Mouse (Mus musculus): ENCODE measurements around the gene Tpp2. TPM values are rescaled to one million over a fixed set of nuclear protein-coding genes. Genes with fewer than 3 reads are reported as not detected.
A peak's percentile ranks its signal among the peaks of the same experiment; 100 is the strongest.

The Tpp2 gene
- polyA plus RNA-seq, 1 experiment: 2.4 TPM

GRCm38 (mm10) chr1:43934416-43934810 lies 966 bp downstream of the Tpp2 start:
- peak overlapping the region; percentile 96 for H3K4me3 ChIP-seq (replicated peaks)
- TF ChIP-seq GATA1 (IDR thresholded peaks at IDR 0.05; ENCODE audit: borderline replicate concordance, low read length) (no peak), FLI1 (IDR thresholded peaks at IDR 0.05; ENCODE audit: low read length) (no peak)
- H3K9me3 ChIP-seq: no peaks in the 10 kb centered on the region
- H3K27me3 ChIP-seq (replicated peaks): no peaks in the 10 kb centered on the region
- peaks cover 28% of the 10 kb centered on the region for H3K4me1 ChIP-seq
- H3K36me3 ChIP-seq (replicated peaks; ENCODE audit: low read length): peaks cover 2% of the 10 kb centered on the region

GRCm38 (mm10) chr1:43939310-43939709 lies 5.9 kb downstream of the Tpp2 start:
- no peak overlapping the region for H3K4me3 ChIP-seq (replicated peaks)
- no peak for TF ChIP-seq GATA1 (IDR thresholded peaks at IDR 0.05; ENCODE audit: borderline replicate concordance, low read length)
- no peak for TF ChIP-seq FLI1 (IDR thresholded peaks at IDR 0.05; ENCODE audit: low read length)
- H3K27me3 ChIP-seq (replicated peaks): no peaks in the 10 kb centered on the region
- peaks cover 47% of the 10 kb centered on the region for H3K4me1 ChIP-seq
- H3K36me3 ChIP-seq (replicated peaks; ENCODE audit: low read length): peaks cover 39% of the 10 kb centered on the region
- no peaks in the 10 kb centered on the region for H3K9me3 ChIP-seq

- no peak for TF ChIP-seq GATA1 (IDR thresholded peaks at IDR 0.05; ENCODE audit: borderline replicate concordance, low read length)
- no peak for TF ChIP-seq FLI1 (IDR thresholded peaks at IDR 0.05; ENCODE audit: low read length)
- H3K9me3 ChIP-seq: no peaks in the 10 kb centered on the region
- no peaks in the 10 kb centered on the region for H3K27me3 ChIP-seq (replicated peaks)
- H3K4me1 ChIP-seq: peaks cover 37% of the 10 kb centered on the region
- H3K36me3 ChIP-seq (replicated peaks; ENCODE audit: low read length): peaks cover 52% of the 10 kb centered on the region
- no peak overlapping the region for H3K4me3 ChIP-seq (replicated peaks)
Measured at GRCm38 (mm10) chr1:43941476-43942217, 8.2 kb downstream of the Tpp2 start.

DNA sequence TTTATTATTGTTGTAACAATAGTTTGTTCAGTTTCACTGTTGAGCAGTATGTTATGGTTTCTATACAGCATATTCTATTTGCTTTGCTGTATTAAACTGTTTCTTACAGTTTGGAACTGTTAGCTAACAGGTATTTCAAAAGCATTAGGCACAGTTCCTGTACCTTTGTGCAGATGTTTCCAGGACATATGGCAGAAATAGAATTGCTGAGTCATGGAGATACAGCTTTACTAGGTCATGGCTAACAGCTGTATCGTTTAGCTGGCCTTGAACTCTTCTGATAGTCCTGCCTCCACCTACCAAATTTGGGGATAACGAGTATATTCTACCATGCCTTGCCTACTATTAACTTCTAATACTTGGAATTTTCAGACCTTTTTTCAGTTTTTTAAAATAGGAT lies 9.4 kb downstream of the Tpp2 start:
- Histone ChIP-seq H3K9me3 (no peaks in the 10 kb centered on the region), H3K27me3 (replicated peaks) (no peaks in the 10 kb centered on the region), H3K36me3 (replicated peaks; ENCODE audit: low read length) (peaks cover 59% of the 10 kb centered on the region), H3K4me3 (replicated peaks) (no peak overlapping the region), H3K4me1 (peaks cover 36% of the 10 kb centered on the region)
- TF ChIP-seq GATA1 (IDR thresholded peaks at IDR 0.05; ENCODE audit: borderline replicate concordance, low read length) (no peak), FLI1 (IDR thresholded peaks at IDR 0.05; ENCODE audit: low read length) (no peak)

- Histone ChIP-seq H3K4me3 (replicated peaks) (no peak overlapping the region), H3K27me3 (replicated peaks) (no peaks in the 10 kb centered on the region), H3K36me3 (replicated peaks; ENCODE audit: low read length) (peaks cover 95% of the 10 kb centered on the region), H3K9me3 (no peaks in the 10 kb centered on the region), H3K4me1 (no peaks in the 10 kb centered on the region; the same call in 1 of the 2 replicates)
- no peak for TF ChIP-seq GATA1 (IDR thresholded peaks at IDR 0.05; ENCODE audit: borderline replicate concordance, low read length)
- TF ChIP-seq FLI1 (IDR thresholded peaks at IDR 0.05; ENCODE audit: low read length): no peak
Measured at GRCm38 (mm10) chr1:43953679-43954078, 20.2 kb downstream of the Tpp2 start.

DNA sequence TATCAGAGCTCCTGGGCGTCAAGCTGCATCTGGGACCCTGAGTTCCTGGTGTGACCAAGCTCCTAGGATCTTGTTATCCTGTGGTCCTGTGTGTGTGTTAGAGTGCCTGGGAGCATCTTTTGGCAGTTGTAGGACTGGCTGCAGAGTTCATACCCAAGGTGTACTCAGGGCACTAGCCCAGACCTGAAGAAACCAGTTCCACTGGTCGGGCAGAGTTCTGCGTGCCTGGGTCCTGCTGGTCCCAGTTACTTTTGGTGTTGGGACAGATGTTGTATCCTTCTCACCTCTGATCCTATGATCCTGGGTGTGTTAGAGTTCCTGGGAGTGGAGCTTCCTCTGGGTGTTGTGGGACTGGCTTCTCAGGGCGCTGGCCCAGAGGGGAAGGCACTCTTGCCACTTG lies 30.9 kb downstream of the Tpp2 start:
- H3K4me3 ChIP-seq (replicated peaks): no peak overlapping the region
- no peaks in the 10 kb centered on the region for H3K9me3 ChIP-seq
- peaks cover 77% of the 10 kb centered on the region for H3K36me3 ChIP-seq (replicated peaks; ENCODE audit: low read length)
- TF ChIP-seq GATA1 (IDR thresholded peaks at IDR 0.05; ENCODE audit: borderline replicate concordance, low read length) (no peak), FLI1 (IDR thresholded peaks at IDR 0.05; ENCODE audit: low read length) (no peak)
- H3K27me3 ChIP-seq (replicated peaks): no peaks in the 10 kb centered on the region
- peaks cover 3% of the 10 kb centered on the region; the same call in 1 of the 2 replicates for H3K4me1 ChIP-seq

DNA sequence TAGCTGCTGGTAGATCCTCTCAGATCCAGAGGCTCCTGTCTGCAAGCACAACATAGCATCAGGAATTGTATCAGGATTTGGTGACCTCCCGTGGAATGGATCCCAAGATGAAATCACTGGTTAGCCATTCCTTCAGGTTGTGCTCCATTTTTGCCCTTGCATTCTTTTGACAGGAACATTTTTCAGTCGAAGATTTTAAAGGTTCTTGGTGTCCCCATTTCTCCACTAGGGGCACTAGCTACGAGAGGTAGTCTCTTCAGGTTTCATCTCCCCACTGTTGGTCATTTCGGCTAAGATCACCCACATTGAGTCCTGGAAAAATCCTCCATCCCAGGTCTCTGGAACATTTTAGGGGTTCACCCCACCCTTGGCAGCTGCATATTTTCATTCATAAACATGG lies 33.3 kb downstream of the Tpp2 start:
- H3K9me3 ChIP-seq: no peaks in the 10 kb centered on the region
- H3K4me1 ChIP-seq: peaks cover 4% of the 10 kb centered on the region; the same call in 1 of the 2 replicates
- no peak for TF ChIP-seq GATA1 (IDR thresholded peaks at IDR 0.05; ENCODE audit: borderline replicate concordance, low read length)
- TF ChIP-seq FLI1 (IDR thresholded peaks at IDR 0.05; ENCODE audit: low read length): no peak
- no peaks in the 10 kb centered on the region for H3K27me3 ChIP-seq (replicated peaks)
- H3K4me3 ChIP-seq (replicated peaks): no peak overlapping the region
- H3K36me3 ChIP-seq (replicated peaks; ENCODE audit: low read length): peaks cover 81% of the 10 kb centered on the region

GRCm38 (mm10) chr1:43969361-43969760 lies 35.9 kb downstream of the Tpp2 start:
- Histone ChIP-seq H3K4me3 (replicated peaks) (no peak overlapping the region), H3K9me3 (no peaks in the 10 kb centered on the region), H3K36me3 (replicated peaks; ENCODE audit: low read length) (peaks cover 95% of the 10 kb centered on the region), H3K4me1 (peaks cover 4% of the 10 kb centered on the region; the same call in 1 of the 2 replicates), H3K27me3 (replicated peaks) (no peaks in the 10 kb centered on the region)
- TF ChIP-seq GATA1 (IDR thresholded peaks at IDR 0.05; ENCODE audit: borderline replicate concordance, low read length) (no peak), FLI1 (IDR thresholded peaks at IDR 0.05; ENCODE audit: low read length) (no peak)

DNA sequence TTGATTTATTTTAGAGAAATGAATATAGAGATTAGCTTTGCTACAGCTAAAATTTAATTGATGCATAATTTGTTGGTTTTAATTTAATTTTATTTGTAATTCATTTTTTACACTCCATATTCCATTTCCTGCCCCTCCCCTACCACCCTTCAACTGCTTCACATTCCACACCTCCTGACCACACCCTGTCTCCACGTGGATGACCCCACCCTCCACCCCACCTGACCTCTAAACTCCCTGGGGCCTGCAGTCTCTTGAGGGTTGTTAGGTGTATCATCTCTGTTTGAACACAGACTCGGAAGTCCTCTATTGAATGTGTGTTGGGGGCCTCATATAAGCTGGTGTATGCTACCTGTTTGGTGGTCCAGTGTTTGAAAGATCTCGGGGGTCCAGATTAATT lies 37.6 kb downstream of the Tpp2 start:
- Histone ChIP-seq H3K36me3 (replicated peaks; ENCODE audit: low read length) (peaks cover 98% of the 10 kb centered on the region), H3K4me1 (peaks cover 4% of the 10 kb centered on the region; the same call in 1 of the 2 replicates), H3K9me3 (no peaks in the 10 kb centered on the region), H3K27me3 (replicated peaks) (no peaks in the 10 kb centered on the region), H3K4me3 (replicated peaks) (no peak overlapping the region)
- TF ChIP-seq FLI1 (IDR thresholded peaks at IDR 0.05; ENCODE audit: low read length) (no peak), GATA1 (IDR thresholded peaks at IDR 0.05; ENCODE audit: borderline replicate concordance, low read length) (no peak)

DNA sequence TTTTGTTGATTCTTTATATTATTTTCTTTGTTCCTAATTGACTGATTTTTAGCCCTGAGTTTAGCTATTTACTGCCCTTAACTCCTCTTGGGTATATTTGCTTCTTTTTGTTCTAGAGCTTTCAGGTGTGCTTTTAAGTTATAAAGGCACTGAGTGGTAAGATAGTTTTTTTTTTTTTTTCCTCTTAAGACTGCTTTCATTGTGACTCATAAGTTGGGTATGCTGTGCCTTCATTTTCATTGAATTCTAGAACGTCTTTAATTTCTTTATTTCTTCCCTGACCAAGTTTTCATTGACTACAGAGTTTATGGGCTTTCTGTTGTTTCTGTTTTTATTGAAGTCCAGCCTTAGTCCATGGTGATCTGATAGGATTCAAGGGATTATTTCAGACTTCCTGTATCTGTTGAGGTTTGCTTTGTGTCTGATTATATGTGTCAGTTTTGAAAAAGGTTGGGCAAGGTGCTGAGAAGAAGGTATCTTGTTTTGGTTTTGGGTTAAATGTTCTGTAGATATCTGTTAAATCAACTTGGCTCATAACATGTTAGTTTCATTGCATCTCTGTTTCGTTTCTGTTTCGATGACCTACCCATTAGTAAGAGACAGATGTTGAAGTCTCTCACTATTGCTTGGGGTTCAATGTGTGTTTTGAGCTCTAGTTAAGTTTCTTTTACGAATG lies 63.6 kb downstream of the Tpp2 start:
- no peaks in the 10 kb centered on the region for H3K27me3 ChIP-seq (replicated peaks)
- no peaks in the 10 kb centered on the region for H3K9me3 ChIP-seq
- no peaks in the 10 kb centered on the region for H3K4me1 ChIP-seq
- no peak overlapping the region for H3K4me3 ChIP-seq (replicated peaks)
- TF ChIP-seq GATA1 (IDR thresholded peaks at IDR 0.05; ENCODE audit: borderline replicate concordance, low read length) (no peak), FLI1 (IDR thresholded peaks at IDR 0.05; ENCODE audit: low read length) (no peak)
- H3K36me3 ChIP-seq (replicated peaks; ENCODE audit: low read length): peaks cover 88% of the 10 kb centered on the region

All from megakaryocyte, embryonic 14.5 days (primary cell).